Mouse (Mus musculus) c-Kit-positive CD71-positive TER-119-positive erythroid progenitor cells, embryonic 14.5 days (primary cell): ENCODE measurements around the gene Sipa1l2.

Source experiments
- DNase-seq: peaks from one replicate; pipeline ENCODE4 v3.0.0-alpha.2; 2013; ENCODE audit warnings: low spot score

Gene Sipa1l2

GRCm38 (mm10) chr8:125465156-125465821, 104.3 kb downstream of the Sipa1l2 start:
- DNase-seq, result no peak

GRCm38 (mm10) chr8:125462901-125463300, 106.7 kb downstream of the Sipa1l2 start:
- no peak for DNase-seq

GRCm38 (mm10) chr8:125461504-125461903, 108.1 kb downstream of the Sipa1l2 start:
- no peak for DNase-seq

GRCm38 (mm10) chr8:125460602-125461001, 109.0 kb downstream of the Sipa1l2 start:
- DNase-seq, result no peak

- DNase-seq, result no peak
These were observed 120.6 kb downstream of the Sipa1l2 start for GRCm38 (mm10) chr8:125449048-125449447.

- no peak for DNase-seq
These were observed 122.1 kb downstream of the Sipa1l2 start for GRCm38 (mm10) chr8:125447543-125447942.

- DNase-seq, result no peak
These were observed 123.4 kb downstream of the Sipa1l2 start for GRCm38 (mm10) chr8:125446236-125446635.

GRCm38 (mm10) chr8:125445225-125445609, 124.4 kb downstream of the Sipa1l2 start:
- DNase-seq, result no peak

GRCm38 (mm10) chr8:125444457-125445224, 125.0 kb downstream of the Sipa1l2 start:
- DNase-seq, result no peak

GRCm38 (mm10) chr8:125435320-125436100, 134.1 kb downstream of the Sipa1l2 start:
- no peak for DNase-seq

- DNase-seq, result no peak
These were observed 135.5 kb downstream of the Sipa1l2 start for GRCm38 (mm10) chr8:125434151-125434550.

- DNase-seq, result no peak
These were observed 138.3 kb downstream of the Sipa1l2 start for GRCm38 (mm10) chr8:125431321-125431720.

- no peak for DNase-seq
These were observed 138.8 kb downstream of the Sipa1l2 start for GRCm38 (mm10) chr8:125430796-125431195.

- no peak for DNase-seq
These were observed 140.5 kb downstream of the Sipa1l2 start for GRCm38 (mm10) chr8:125428979-125429690.

- DNase-seq, result no peak
These were observed 145.7 kb downstream of the Sipa1l2 start for GRCm38 (mm10) chr8:125423861-125424260.

GRCm38 (mm10) chr8:125419202-125419830, 150.3 kb downstream of the Sipa1l2 start:
- DNase-seq, result no peak

- DNase-seq, result no peak
These were observed 153.5 kb downstream of the Sipa1l2 start for GRCm38 (mm10) chr8:125416146-125416545.

- no peak for DNase-seq
These were observed 155.0 kb downstream of the Sipa1l2 start for GRCm38 (mm10) chr8:125414651-125415050.

GRCm38 (mm10) chr8:125413001-125413909, 156.4 kb downstream of the Sipa1l2 start:
- no peak for DNase-seq

- DNase-seq, result no peak
These were observed 159.0 kb downstream of the Sipa1l2 start for GRCm38 (mm10) chr8:125410646-125411045.
